Mouse (Mus musculus): ENCODE data around the gene Ttll3.

The Ttll3 gene

DNA sequence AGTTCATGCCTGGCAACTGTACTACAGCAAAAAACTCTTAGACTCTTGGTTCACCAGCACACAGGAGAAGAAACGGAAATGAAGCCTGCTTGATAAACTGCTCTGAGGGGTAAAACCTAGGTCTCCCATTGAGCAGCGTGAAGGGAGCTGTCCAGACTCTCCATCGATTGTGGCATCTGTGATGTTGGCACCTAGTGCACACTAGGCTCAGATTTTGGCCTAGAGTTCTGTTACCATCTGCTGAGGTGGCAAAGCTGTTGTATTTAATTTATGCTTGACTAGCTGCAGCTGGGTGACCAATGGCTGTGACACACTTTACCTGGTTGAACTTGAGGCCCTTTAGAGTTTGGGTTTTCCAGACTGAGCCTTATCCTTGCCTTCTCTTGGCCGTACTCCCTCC lies 58.6 kb downstream of the Ttll3 start:
- no peak for DNase-seq (ENCODE audit: low read depth in 1 of 2, low spot score in 2 of 2)

DNA sequence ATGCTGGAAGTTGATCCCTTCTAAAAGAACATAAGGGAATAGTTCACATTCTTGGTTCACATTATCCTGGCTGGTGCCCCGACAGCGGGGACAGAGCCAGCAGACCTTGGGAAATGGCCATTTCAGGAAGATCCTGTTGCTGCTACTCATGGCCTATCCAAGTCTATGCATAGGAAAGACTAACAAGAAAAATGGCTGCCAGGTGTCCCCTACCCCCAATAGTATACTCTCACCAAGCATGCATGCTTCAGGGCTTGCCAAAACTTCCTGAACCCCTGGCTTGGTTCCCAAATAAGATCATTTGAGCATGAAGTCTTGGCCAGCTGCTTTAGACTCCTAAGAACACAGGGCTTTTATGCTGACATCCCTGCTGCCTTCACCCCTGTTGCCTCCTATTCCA lies 62.8 kb downstream of the Ttll3 start:
- no peak for DNase-seq (ENCODE audit: low read depth in 1 of 2, low spot score in 2 of 2)

DNA sequence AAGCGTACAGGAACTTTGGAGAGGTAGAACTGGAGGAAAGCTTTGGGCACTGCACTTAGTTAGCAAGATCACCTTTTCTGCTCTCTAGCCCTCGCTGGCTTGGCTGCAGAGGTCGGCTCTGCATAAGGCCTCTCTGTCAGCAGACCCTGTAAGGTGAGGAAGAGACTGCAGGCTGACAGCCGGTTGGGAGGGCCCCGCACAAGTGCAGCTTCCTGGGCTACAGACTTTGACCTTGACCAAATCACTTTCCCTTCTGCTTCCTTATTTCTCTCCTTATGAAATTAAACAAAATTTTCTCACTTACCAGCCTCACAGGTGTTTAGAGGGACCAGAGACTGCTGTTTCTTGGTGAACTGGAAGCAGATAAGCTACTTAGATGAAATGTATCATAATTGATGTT lies 65.9 kb downstream of the Ttll3 start:
- no peak for DNase-seq (ENCODE audit: low read depth in 1 of 2, low spot score in 2 of 2)

DNA sequence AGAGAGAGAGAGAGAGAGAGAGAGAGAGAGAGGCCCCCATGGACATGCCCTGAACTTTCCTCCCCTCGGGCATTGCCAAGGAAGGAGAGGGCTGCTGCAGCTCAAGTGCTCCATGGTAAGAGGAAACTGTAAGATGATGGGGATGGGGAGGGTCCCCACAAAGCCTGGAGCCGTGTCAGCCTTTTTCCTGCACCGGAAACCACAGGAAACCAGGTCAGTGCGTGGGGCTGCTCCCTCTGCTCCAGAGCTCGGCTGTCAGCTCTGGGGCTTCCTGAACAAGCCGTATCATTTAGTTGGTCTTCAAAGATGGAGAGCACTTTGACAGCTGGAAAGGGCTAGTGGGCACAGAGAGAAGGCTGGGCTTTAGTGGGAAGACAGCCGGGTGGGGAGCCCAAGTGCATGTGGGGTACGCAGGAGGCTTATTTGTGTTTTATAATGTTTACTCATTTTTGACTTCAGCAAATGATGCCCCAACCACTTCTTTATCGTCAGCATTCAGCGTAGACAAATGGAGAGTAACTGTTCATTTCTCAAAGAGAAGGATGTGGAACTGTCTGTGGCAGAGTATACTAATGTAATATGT lies 69.0 kb downstream of the Ttll3 start, which contains the start of gene Il17re:
Gene Il17re (plus strand): TSS at position 533 of the 583 bp plus-strand sequence.
- DNase-seq (ENCODE audit: low read depth in 1 of 2, low spot score in 2 of 2) = no peak

DNA sequence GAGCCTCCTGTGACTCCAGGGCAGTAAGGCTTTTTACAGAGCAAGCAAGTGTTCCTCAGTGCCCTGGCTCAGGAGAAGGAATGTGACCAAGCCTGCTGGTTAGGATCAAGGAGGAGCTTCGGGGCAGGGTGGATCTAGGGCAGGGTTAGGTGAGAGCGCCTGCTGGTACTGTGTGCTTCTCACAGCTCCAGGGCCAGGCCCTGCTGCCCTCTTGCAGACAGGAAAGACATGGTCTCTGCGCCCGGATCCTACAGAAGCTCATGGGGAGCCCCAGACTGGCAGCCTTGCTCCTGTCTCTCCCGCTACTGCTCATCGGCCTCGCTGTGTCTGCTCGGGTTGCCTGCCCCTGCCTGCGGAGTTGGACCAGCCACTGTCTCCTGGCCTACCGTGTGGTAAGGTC lies 69.6 kb downstream of the Ttll3 start:
- no peak for DNase-seq (ENCODE audit: low read depth in 1 of 2, low spot score in 2 of 2)

DNA sequence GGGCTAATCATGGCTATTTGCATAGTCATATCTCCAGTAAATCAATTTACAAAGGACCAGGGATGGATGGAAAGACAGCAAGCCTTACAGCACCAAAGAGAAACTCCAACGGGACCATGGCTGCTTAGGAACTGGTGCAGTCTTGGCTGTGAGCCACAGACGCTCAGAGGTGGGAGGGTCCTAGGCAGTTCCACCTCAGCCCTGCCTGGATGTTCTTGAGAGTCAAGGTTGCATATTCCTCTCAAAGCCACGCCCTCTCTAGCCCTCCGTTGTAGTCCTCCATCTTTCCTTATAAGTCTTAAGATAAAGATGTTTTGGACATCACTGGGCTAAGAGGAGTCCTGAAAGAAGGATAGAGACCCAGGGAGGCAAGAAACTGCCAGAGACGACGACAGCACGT lies 75.0 kb downstream of the Ttll3 start:
- no peak for DNase-seq (ENCODE audit: low read depth in 1 of 2, low spot score in 2 of 2)

Measured in monocyte, adult 2 months (primary cell).